Mouse (Mus musculus) liver, postnatal 0 days (tissue): Measurements from ENCODE around the gene Akr1b3.
"Not testable (repeated sequence)": the region's sequence is repeated elsewhere in the genome, so short reads cannot be mapped to it uniquely, and the experiment has no call there.

ENCODE experiments used
- CTCF ChIP-seq: sonication (generic); IDR thresholded peaks from 2 replicates; pipeline ENCODE4 v1.5.1; 2016; ENCODE audit warnings: antibody characterized with exemption, low read depth
- EP300 ChIP-seq: IDR thresholded peaks from 2 replicates; pipeline ENCODE4 v1.6.1; 2016; ENCODE audit warnings: antibody characterized with exemption, low read depth, mild to moderate bottlenecking

DNA sequence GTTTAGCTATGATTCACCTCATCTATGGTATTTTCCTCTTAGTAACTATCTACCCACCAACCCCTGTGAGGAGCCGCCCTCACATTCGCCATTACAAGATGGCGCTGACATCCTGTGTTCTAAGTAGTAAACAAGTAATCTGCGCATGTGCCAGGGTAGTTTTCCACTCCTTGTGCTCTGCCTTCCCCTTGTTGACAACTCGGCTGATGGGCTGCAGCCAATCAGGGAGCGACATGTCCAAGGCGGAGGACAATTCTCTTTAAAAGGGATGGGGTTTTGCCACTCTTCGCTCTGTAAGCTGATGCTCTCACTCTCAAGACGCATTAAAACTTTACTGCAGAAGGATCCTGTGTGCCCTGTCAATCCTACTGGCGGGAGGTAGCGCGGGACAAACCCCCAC lies 14.5 kb upstream of the Akr1b3 start:
- not testable (repeated sequence) for TF ChIP-seq CTCF, EP300
